Mouse (Mus musculus) macrophage (primary cell): Measurements from ENCODE around the gene Rora. TPM values are rescaled to one million over a fixed set of nuclear protein-coding genes. Genes with fewer than 3 reads are reported as not detected.

Experiments used
- H3K27ac ChIP-seq: fragments of 350-480 bp; formaldehyde crosslinking; 2 replicates; pipeline ENCODE4 v1.9.0; 2021
- H3K36me3 ChIP-seq: fragments of 350-480 bp; formaldehyde crosslinking; 2 replicates; pipeline ENCODE4 v1.9.0; 2021; ENCODE audit errors: inconsistent target
- H3K4me3 ChIP-seq: fragments of 350-480 bp; formaldehyde crosslinking; 2 replicates; pipeline ENCODE4 v1.9.0; 2021; ENCODE audit errors: inconsistent target
- H3K79me2 ChIP-seq: fragments of 350-480 bp; formaldehyde crosslinking; 2 replicates; pipeline ENCODE4 v1.9.0; 2021; ENCODE audit errors: inconsistent target
- WGBS: methylation state at CpG from one replicate; pipeline ENCODE4 v1.1.7; 2026; ENCODE audit warnings: inconsistent platforms; ENCODE audit not compliant: missing documents; 5-methylcytosine and 5-hydroxymethylcytosine counted together
- polyA plus RNA-seq: library from polyadenylated mRNA; stranded (reverse); fragments of 250-400 nt; gene quantifications from 3 replicates; pipeline ENCODE4 v1.2.4, GENCODE M21; 2018; ENCODE audit warnings: inconsistent platforms

Gene Rora
- polyA plus RNA-seq, 1 experiment from 2014 or later: 4.5 TPM

DNA sequence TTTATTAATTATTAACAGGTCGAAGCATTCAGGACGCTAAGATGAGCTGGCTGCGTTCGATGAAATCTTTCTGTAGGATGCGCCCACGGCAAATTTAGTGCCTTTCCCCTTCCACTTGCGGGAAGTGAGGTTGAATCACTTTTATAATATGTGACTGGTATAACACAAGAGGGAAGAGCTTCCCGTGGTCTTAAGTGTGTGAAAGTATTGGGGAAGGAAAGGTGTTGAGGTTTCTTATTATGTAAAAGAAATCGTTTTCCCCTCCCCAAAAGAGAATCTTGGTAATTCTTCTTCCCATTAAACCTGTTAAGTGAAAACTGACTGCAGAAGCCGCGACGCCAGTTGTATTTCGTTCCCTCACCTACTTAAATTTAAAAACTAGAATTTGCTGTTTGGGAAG lies 637.9 kb downstream of the Rora start:
- 13% methylated on average over 13 of the region's 13 CpGs for WGBS
- no peaks in the 10 kb centered on the region for H3K36me3 ChIP-seq
- H3K79me2 ChIP-seq: peaks cover 22% of the 10 kb centered on the region; the same call in 1 of the 2 replicates
- no peak overlapping the region for H3K4me3 ChIP-seq
- H3K27ac ChIP-seq: no peak overlapping the region

DNA sequence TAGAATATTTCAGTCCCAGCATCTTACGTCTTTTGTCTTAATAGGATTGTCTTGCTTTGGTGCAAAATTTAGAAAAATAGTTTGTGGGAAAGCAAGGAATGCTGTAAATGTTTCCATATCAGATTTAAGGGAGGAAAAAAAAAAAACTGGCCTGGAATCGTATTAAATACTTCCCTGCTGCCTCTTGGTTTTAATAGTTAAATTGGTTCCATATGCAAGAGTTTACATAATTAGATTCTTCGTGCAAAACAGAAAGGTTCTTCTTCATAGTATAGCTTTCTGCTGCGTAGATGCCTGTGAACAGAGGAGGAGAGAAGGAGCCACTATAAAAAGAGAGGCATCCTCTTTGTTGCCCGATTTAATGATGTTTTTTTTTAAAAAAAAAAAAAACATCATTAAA lies 638.8 kb downstream of the Rora start:
- H3K27ac ChIP-seq: no peak overlapping the region
- WGBS: 95% methylated on average over 4 of the region's 5 CpGs
- peaks cover 22% of the 10 kb centered on the region; the same call in 1 of the 2 replicates for H3K79me2 ChIP-seq
- no peaks in the 10 kb centered on the region for H3K36me3 ChIP-seq
- no peak overlapping the region for H3K4me3 ChIP-seq

DNA sequence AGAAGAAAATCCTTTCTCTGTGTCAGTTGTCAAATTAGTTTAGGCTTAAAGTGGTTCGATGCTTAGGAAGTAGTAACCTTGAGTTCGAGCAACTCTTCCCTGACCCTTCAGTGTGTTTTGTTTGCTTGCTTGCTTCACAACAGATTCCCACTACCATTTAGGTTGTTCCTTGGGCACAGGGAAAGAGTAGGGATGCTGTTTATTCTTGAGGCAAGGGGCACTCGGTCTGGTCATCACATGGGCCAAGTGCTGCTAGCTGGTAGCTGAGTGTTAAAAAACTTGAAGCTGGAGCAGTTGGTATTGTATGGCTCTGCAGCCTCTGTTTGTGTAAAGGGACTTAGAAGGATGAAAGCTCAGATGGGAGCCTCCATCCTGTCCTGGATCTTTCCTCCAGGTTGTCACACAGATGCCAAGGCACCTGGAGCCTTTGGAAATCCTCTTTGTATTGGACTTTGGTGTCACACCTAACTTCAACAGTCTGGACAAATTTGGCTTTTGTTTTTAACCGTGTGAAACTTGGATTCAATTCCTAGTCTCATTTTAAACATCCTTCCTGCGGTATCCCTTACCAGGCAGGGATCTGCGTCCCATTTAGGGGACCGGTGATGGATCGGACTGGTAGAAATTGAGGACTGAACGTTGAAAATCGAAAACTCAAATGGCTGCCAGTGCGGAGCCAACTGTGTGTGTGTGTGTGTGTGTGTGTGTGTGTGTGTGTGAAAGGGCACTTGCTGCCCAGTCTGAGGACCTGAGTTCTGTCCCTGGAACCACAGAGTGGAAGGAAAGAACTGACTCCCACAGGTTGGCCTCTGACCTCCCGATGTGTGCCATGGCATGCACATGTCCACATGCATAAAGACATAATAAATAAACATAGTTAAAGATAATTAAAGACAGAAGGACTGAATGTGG lies 639.4 kb downstream of the Rora start:
- H3K4me3 ChIP-seq: no peak overlapping the region
- H3K27ac ChIP-seq: no peak overlapping the region
- 93% methylated on average over 10 of the region's 12 CpGs for WGBS
- H3K79me2 ChIP-seq: peaks cover 22% of the 10 kb centered on the region; the same call in 1 of the 2 replicates
- no peaks in the 10 kb centered on the region for H3K36me3 ChIP-seq

DNA sequence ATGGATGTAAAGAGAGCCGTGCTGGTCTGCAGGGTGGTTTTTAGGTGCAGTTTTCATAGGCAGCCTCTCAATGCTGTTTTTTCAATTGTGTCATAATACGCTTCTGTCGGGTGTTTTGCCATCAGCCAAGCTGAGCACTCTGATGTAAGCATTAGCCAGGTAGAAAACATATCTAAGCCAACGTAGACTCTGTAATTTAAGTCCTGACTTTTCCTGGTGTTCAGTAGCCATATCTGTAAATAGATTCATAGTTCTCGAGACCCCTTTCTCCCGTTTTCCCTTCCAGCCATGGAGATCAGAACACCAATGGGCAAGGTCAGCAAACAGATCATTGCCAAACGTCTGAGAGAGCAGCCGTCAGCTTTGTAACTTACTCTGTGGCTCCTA lies 640.1 kb downstream of the Rora start:
- Histone ChIP-seq H3K36me3 (no peaks in the 10 kb centered on the region), H3K27ac (no peak overlapping the region), H3K4me3 (no peak overlapping the region), H3K79me2 (peaks cover 22% of the 10 kb centered on the region; the same call in 1 of the 2 replicates)
- WGBS: 88% methylated on average over 8 of the region's 8 CpGs

DNA sequence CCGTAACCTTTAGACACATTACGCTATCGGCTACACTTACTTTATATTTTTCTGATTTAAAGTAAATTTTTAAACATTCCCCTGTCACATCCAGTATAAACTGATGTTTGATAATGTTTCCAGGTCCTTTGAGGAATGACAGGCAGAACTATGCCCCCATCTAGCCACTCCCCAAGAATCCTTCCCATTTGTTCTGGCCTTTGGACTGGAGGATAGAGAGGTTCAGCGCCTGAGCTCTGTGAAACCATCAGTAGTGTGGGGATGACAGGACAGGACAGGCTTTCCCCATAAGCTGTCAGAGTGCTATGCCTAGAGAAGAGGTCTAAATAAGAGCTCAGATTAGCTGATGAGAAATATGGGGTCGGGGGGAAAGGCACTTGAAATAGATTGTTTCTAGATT lies 640.8 kb downstream of the Rora start:
- H3K27ac ChIP-seq: no peak overlapping the region
- H3K79me2 ChIP-seq: peaks cover 22% of the 10 kb centered on the region; the same call in 1 of the 2 replicates
- WGBS: 89% methylated on average over 5 of the region's 5 CpGs
- no peaks in the 10 kb centered on the region for H3K36me3 ChIP-seq
- no peak overlapping the region for H3K4me3 ChIP-seq

DNA sequence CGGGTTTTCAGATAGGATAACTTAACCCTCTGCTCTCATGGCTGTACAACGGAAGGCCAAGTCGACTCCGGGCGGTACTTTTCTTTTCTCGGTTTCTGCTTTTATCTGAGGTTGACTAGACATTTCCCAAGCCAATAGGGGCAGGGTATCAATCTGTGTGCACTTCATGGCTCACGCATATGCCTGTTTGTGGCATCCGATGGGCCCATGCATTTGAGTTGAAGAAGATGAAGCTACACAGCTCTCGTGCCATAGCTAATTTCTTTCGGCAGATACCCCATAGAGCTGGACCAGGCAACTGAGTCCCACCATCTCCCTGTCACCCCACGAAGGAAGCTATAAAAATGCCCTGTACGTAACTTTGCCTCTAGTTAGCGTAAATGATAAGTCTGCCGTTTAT lies 641.3 kb downstream of the Rora start:
- Histone ChIP-seq H3K27ac (no peak overlapping the region), H3K79me2 (peaks cover 22% of the 10 kb centered on the region; the same call in 1 of the 2 replicates), H3K4me3 (no peak overlapping the region), H3K36me3 (no peaks in the 10 kb centered on the region)
- 93% methylated on average over 14 of the region's 14 CpGs for WGBS

DNA sequence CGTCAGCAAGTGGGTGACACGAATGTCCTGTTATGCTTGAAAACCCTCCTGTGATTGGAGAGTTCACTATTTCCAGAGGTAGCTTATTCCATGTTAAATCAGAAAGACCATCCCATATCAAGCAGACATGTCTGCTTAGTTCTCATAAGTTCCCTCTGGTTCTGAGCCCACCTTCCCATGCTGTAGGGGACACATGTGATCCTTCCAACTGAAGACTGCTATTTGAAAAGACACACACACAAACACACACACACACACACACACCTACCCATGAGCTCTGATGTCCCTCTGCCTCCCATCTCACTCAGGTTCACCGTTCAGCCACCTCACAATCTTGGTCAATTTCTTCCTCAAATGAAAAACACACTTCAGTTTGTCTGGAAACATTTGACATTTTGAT lies 642.2 kb downstream of the Rora start:
- H3K36me3 ChIP-seq: no peaks in the 10 kb centered on the region
- H3K79me2 ChIP-seq: peaks cover 22% of the 10 kb centered on the region; the same call in 1 of the 2 replicates
- WGBS: 76% methylated on average over 3 of the region's 3 CpGs
- H3K27ac ChIP-seq: no peak overlapping the region
- no peak overlapping the region for H3K4me3 ChIP-seq

DNA sequence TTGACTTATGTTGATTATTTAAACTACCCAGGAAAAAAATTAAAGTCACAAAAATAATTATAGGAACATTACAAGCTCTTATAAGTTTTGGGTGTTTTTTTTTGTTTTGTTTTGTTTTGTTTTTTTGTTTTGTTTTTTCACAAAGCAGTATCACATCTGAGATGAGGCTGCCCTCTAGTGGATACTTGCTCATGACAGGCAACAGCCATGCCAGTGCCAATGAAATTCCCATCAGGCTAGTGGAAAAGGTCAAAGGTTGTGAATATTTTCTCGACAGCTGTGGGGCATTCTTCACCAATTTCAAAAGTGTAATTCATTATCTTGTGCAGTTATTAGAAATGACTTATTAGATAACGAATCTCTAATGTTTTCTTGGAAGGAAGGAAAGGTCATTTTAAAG lies 642.8 kb downstream of the Rora start:
- no peak overlapping the region for H3K4me3 ChIP-seq
- no peaks in the 10 kb centered on the region for H3K36me3 ChIP-seq
- WGBS: 44% methylated on average over 2 of the region's 2 CpGs
- peaks cover 22% of the 10 kb centered on the region; the same call in 1 of the 2 replicates for H3K79me2 ChIP-seq
- no peak overlapping the region for H3K27ac ChIP-seq

DNA sequence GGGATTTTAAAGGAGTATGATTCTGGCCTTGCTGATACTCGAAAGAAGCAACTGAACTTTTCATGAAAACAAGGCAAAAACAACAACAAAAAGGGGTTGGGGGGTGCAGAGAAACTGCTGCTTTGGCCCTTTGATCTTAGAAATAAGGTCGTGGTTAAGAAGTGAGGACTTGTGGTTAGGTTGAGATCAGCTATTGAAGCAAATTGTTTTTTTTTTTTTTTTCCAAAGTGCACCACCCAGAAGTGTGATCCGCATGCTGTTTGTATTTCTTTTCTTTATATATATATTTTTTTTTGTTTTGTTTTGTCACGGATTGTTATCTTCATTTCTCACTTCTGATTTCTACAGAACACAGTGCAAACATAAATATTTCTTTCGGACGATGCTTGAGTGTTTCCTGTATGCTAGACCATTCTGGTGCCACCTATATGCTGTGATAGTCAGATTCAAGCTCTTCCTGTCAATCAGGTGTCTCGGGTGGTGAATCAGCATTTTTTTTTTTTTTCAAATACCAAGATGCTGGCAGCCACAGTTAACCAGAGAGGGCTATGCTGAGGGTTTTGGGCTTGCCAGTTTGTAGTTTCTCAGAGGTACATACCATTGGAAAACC lies 644.3 kb downstream of the Rora start:
- Histone ChIP-seq H3K36me3 (no peaks in the 10 kb centered on the region), H3K79me2 (peaks cover 17% of the 10 kb centered on the region; the same call in 1 of the 2 replicates), H3K4me3 (no peak overlapping the region), H3K27ac (no peak overlapping the region)
- 50% methylated on average over 7 of the region's 7 CpGs for WGBS

DNA sequence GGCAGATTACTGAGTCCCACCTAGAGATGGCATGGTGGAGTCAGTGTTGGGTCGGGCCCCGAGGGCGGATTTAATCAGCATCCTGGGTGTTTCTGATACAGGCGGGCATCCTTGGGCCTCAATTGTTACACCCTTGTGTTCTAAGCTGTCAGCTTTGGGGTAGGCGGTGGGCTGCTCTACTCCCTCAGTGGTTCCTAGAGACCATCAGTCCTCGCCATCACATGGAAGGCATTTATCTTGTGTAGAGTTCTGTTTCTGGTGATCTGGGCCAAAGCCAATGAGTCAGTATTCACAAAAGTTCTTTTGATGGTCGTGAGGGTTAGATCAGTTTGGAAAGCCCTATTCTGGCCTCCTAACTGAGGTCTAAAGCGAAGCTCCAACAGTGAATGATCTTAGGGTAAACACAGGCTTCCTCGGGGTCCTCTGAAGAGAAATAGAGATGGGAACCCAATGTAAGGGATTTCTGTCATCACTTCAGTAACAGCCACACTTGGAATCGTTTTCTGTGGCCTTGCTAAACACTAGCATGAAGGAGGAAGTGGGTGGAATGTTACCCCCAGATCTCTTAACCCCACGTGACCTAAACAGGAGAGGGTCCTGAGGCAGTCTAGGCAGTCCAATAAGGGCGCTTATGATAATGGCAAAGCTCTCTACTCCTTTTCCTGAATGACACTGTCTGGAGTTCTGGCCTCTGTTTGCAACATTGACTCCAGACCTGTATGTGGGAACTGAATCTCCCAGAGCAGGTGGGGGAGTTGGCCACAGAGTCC lies 645.2 kb downstream of the Rora start:
- Histone ChIP-seq H3K4me3 (no peak overlapping the region), H3K36me3 (no peaks in the 10 kb centered on the region), H3K27ac (no peak overlapping the region), H3K79me2 (peaks cover 8% of the 10 kb centered on the region; the same call in 1 of the 2 replicates)
- WGBS: 63% methylated on average over 11 of the region's 12 CpGs

DNA sequence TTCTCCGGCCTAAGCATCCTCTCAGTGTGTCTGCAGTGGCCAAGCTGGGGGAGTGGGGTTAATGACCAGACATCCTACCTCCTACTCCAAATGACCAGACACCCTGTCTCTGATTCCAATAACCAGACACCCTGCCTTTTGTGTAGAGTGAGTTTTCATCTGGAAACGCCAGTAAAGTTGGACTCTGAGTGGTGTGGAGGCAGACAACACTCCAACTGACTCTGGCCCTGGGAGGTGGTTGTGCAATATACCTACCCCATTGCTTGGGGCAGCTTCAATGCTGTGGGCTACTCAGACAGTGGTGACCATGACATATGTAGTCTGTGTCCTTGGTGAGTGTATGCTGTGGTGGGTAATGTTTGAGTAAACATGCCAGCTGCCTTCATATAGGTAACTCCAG lies 645.9 kb downstream of the Rora start:
- Histone ChIP-seq H3K79me2 (peaks cover 5% of the 10 kb centered on the region; the same call in 1 of the 2 replicates), H3K27ac (no peak overlapping the region), H3K4me3 (no peak overlapping the region), H3K36me3 (no peaks in the 10 kb centered on the region)
- 78% methylated on average over 2 of the region's 2 CpGs for WGBS

DNA sequence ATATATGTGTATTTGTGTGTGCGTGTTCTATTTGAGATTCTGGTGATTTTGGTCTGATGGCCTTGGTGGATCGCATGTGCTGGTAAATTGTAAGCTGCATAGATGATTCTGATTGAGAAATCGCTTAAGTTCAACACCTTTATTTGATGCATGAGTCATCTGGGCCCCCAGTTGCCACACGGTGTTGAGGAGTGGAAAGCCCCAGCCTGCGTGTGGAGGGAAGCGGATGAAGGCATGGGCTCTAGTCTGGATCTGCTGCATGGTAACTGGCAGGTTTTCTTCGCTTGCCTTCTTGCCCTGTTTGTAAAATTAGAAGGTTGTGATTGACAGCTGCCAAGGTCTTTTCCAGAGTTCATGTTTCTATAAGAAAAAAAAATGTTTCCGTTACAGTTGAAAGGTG lies 646.7 kb downstream of the Rora start:
- 77% methylated on average over 8 of the region's 8 CpGs for WGBS
- Histone ChIP-seq H3K36me3 (no peaks in the 10 kb centered on the region), H3K27ac (no peak overlapping the region), H3K4me3 (no peak overlapping the region), H3K79me2 (no peaks in the 10 kb centered on the region; the same call in 1 of the 2 replicates)

DNA sequence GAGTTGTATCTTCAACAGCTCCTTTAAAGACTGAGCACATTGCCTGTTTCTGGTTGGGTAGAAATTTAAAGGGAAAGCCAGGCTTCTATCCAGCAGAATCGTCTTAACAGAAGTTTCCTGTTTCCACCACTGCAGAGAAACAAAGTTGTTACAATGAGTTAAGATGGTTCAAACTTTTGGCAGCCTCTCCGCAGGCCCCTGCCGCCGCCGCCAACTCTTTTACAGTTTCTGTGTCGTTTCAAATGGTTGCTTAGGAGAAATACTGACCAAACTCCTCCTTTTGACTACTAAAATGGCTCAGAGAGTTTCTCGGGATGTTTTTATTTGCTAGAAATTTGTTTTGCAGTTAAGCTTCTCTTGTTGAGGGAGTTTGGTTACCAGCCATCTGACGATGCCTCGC lies 647.9 kb downstream of the Rora start:
- Histone ChIP-seq H3K79me2 (no peaks in the 10 kb centered on the region; the same call in 1 of the 2 replicates), H3K36me3 (no peaks in the 10 kb centered on the region), H3K4me3 (no peak overlapping the region), H3K27ac (no peak overlapping the region)
- WGBS: 30% methylated on average over 9 of the region's 9 CpGs

DNA sequence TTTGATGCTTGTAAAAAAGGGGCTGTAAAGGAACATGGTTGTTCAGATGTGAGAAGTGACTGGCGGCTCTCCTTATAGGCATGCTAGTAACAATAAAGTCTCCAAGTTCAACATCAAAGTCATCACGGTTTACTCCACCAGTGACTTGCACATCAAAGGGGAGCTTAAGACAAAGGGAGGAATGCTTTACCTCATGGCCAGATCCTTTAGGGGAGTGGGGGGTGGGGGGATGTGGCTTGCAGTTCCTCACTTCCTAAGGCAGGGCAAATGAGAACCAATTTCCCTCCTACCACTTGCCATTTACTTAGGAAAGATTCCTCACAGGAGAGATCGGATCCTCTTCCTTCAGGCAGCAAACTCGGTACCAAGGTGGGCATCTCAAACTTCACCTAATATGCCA lies 648.4 kb downstream of the Rora start:
- Histone ChIP-seq H3K4me3 (no peak overlapping the region), H3K27ac (no peak overlapping the region), H3K36me3 (no peaks in the 10 kb centered on the region), H3K79me2 (no peaks in the 10 kb centered on the region; the same call in 1 of the 2 replicates)
- WGBS: 82% methylated on average over 4 of the region's 4 CpGs
